Mouse (Mus musculus) adrenal gland, adult 18-20 months (tissue): ENCODE data around the gene Nubp1. TPM values are rescaled to one million over a fixed set of nuclear protein-coding genes. Genes with fewer than 3 reads are reported as not detected.

Source experiments
- DNase-seq, 2 experiments: peaks; one replicate each; pipeline ENCODE4 v3.0.0; 2021 to 2022; ENCODE audit warnings: low spot score in 2 of 2
- total RNA-seq, 2 experiments: library from RNA; stranded (reverse); gene quantifications; 1 replicate in 1 of 2; 2 replicates in 1 of 2; pipeline ENCODE4 v1.2.3; 2021

Gene Nubp1
- total RNA-seq, 2 experiments from 2014 or later = 22.3 to 26.0 TPM

DNA sequence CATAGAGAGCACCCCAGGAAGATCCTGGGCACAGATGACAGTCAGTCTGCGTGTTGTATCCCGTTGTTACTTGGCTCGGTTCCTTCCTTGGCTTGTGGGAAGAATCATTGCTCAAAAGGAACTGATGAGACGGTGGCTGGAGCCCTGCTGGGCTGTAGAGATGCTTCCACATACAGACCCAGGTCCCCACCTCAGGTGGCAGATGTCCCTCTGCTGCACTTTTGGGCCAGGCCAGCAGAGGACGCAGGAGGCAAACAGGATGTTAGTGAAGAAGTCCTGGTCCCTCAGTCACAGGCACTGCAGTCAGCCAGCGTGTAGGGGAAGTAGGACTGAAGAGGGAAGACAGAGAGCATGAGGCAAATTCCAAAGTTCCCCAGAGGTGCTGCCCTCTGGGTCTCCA is 4.2 kb downstream of the Nubp1 start:
- DNase-seq = peak in 1 of 2 experiments; percentile 29

- peak in 1 of 2 experiments; percentile 18 for DNase-seq
These were observed 5.1 kb downstream of the Nubp1 start for GRCm38 (mm10) chr16:10416866-10417265.

DNA sequence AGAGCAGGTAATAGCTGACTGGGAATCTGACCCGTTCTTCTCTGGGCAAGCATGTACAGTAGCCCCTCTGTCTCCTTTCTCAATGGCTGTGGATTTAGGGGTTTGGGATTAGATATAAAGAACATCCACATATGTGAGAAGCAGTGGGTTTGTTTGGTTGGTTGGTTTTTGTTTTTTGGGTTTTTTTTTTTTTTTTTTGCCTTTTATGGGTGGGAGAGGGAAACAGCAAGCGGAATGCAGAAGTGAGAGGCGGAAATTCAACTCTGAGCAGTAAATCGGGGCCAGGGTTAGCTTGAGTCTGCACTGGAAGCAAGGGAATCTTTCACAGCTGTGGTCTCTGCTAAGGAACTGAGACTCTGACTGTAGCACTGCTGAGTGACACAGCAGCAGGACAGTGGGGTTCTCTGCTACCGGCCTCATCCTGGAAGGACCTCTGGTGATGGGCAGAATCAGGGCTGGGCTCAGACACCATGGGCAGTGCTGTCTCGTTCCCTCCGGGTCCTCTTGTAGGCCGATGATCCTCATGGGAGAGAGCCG is 6.0 kb downstream of the Nubp1 start:
- no peak for DNase-seq

GRCm38 (mm10) chr16:10420447-10421054 is 8.8 kb downstream of the Nubp1 start:
- no peak for DNase-seq

DNA sequence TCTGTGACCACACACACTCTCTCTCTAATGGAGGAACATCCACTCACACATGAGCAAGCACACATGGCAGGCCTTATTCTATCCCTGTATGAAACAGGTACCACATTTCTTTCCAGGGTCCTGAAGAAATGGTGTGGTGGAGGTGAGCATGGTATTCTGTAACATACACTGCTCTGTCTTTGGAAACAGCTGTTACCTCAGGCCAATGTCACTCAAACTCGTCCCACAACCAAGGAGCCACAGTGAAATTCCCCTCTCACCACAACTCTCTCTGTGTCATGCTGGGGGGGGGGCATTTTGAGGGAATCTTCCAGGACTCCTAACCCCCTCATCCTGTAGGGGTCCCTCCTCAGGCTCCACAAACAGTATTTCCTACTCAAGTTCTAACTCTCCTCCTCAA is 20.2 kb downstream of the Nubp1 start:
- DNase-seq = no peak

- DNase-seq = no peak
These were observed 20.6 kb downstream of the Nubp1 start for GRCm38 (mm10) chr16:10432387-10432786.

DNA sequence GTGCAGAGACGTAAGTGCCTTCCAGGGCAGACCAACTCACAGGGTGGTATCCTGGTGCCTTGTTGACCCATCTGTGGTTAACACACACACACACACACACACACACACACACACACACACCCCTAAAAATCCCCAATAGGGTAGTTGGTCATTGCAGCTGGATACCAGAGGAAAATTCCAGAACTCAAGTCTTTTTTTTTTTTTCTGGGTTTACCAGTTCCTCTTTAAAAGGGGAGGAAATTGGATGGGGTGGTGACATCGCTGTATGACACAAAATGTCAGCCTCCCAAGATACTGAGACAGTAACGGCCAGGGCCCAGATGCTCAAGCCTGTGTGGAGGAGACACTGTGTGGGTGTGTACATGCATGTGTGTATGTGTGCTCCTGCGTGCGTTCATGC is 21.6 kb downstream of the Nubp1 start:
- DNase-seq = no peak

GRCm38 (mm10) chr16:10436166-10436565 is 24.4 kb downstream of the Nubp1 start:
- DNase-seq = no peak

- DNase-seq = no peak
These were observed 26.3 kb downstream of the Nubp1 start for GRCm38 (mm10) chr16:10438055-10438454.

GRCm38 (mm10) chr16:10441328-10441727 is 29.6 kb downstream of the Nubp1 start:
- DNase-seq = no peak

- no peak for DNase-seq
These were observed 30.0 kb downstream of the Nubp1 start for GRCm38 (mm10) chr16:10441761-10442160.

DNA sequence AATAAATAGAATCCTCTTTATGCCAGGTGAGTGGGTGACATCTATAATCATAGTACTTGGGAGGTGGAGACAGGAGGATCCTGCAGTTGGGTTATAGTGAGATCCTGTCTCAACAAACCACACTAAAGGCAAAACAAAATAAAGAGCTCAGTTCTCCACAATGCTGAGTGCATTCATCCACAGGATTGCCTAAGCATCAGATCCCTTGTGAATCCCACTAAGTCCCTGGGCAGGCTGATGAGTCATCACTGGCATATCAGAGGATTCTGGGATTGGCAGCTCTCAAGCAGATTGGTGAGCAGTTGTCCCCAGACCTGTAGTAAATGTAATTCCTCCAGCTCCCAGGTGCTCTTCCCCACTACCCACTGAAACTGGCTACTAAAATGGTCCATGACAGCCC is 32.0 kb downstream of the Nubp1 start:
- DNase-seq = no peak

- DNase-seq = no peak
These were observed 35.0 kb downstream of the Nubp1 start for GRCm38 (mm10) chr16:10446573-10447263.

- DNase-seq = peak; percentile 22 to 41
These were observed 35.5 kb downstream of the Nubp1 start, which contains the start of gene Tvp23a for GRCm38 (mm10) chr16:10447264-10447594. Gene Tvp23a (minus strand): TSS chr16:10447362.

DNA sequence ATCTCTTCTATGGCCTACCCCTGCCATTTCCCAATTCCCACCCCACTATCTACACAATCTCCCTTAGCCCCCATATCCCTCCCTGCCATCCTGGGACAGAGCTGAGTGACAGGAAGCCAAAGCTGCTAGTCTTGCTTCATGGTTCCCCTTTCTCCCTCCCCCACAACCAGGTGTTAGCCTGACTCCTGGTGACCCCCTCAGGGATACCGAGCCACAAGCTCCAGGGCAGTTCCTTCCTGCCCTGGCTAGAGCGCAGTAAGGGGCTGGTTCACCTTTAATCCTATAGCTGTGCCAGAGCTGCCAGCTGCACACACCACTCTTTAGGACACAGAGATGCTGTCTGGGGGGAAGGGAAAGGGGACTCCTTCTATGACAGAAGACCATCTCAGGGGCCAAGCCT is 36.0 kb downstream of the Nubp1 start:
- DNase-seq = no peak

- no peak for DNase-seq
These were observed 37.2 kb downstream of the Nubp1 start for GRCm38 (mm10) chr16:10448931-10449330.

DNA sequence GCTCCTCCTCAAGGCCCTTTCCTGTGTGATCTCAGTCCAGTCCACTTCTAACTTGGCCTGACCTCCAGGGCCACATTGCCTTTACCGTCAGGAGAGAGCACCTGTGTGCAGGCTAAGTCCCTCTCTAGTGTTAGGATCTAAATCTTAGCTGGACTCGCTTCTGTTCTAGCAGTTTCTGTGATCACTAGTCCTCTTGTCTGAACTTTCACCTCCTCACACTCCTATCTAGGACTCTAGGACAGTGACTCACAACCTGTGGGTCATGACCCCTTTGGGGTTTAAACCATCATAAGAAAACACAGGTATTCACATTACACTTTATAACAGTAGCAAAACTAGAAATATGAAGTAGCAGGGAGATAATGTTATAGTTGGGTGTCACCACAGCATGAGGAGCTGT is 40.2 kb downstream of the Nubp1 start:
- DNase-seq = no peak

DNA sequence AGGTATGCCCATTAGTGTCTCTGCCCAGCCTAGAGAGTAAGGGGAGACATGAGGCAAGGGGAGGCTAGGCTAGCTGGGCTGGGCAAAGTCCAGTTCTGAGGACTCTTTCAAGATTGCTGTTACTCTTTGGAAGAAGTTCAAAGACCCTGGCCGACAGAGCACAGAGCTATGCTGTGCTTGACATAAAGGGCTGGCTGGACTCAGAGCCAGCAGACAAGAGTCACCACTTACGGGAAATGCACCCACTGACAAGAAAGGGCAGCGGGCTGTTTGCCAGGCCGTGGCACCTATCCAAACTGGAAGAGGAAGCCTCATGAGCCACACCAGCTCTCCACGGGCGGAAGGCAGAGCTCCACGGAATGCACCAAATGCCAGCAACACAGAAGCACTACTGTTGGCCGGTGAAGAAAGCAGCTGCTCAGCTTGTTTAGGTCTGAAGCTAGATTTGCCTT is 40.7 kb downstream of the Nubp1 start:
- peak; percentile 88 to 89 for DNase-seq

DNA sequence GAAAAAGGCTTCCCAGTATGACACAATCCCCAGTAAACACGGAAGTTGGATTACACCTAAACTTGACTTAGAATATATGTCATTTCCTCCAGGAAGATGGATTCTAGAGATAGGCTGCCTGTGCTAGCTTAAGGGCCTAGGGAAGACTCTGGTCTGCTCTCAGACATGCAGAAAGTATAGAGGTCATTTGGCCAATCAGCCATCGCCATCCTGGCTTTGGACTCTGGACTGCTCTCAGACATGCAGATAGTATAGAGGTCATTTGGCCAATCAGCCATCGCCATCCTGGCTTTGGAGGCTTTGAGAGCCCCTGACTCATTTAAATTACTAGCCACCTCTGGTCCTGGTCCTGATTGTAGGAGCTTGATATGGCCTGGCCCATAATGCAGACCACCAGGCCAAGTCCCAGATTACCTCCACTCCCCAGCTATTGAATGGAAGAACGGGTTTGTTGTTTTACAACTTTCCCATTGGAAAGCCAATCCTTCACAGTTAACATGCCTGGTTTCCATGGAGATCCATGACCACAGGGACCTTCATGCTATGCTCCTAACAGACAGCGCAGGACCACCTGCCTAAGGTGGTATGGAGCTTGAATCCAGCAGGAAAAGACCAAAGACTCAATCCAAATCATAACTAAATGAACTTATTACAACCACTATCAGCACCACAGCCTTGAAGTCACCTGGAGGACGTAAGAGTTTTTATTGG is 42.3 kb downstream of the Nubp1 start:
- no peak for DNase-seq

- DNase-seq = no peak
These were observed 42.8 kb downstream of the Nubp1 start for GRCm38 (mm10) chr16:10454583-10454974.

DNA sequence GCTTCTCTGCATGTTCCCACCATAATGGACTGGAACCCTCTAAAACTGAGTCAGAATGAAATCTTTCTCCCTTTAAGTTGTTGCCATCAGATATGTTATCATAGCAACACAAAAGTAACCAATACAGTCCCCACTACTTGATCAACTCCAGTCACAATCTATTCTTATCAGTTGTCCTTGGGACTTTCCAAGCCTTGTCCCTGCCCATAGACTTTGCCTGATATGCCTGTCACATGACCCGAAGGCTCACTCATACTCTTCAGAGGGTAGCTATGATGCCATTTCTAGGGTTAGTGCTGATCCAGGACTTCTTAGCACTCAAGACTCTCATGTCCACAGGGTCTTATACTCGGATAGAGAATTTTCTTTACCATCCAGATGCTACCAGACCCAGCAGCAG is 48.4 kb downstream of the Nubp1 start:
- DNase-seq = no peak

- no peak for DNase-seq
These were observed 49.4 kb downstream of the Nubp1 start for GRCm38 (mm10) chr16:10461178-10461577.
